Mouse (Mus musculus): ENCODE data around the gene Hlcs. TPM values are rescaled to one million over a fixed set of nuclear protein-coding genes. Genes with fewer than 3 reads are reported as not detected.

Hlcs gene
- polyA plus RNA-seq, 1 experiment = 7.8 TPM

- no peak for TF ChIP-seq CTCF (IDR thresholded peaks at IDR 0.05; ENCODE audit: borderline replicate concordance, control insufficient read depth, extremely low read depth, insufficient read depth, low read length, poor library complexity)
- TF ChIP-seq POLR2A (IDR thresholded peaks at IDR 0.05; ENCODE audit: control insufficient read depth, extremely low read depth, insufficient read depth, low read length, poor library complexity) = no peak
Measured at GRCm38 (mm10) chr16:94307942-94308341, 5.4 kb downstream of the Hlcs start.

GRCm38 (mm10) chr16:94307526-94307925 lies 5.8 kb downstream of the Hlcs start:
- Histone ChIP-seq H3K27ac (ENCODE audit: control insufficient read depth, insufficient read depth, low read length) (no peak overlapping the region), H3K4me3 (ENCODE audit: control insufficient read depth, insufficient read depth, low read length) (no peak overlapping the region), H3K36me3 (ENCODE audit: control insufficient read depth, insufficient read depth, low read length) (no peaks in the 10 kb centered on the region), H3K4me1 (replicated peaks; ENCODE audit: control insufficient read depth, insufficient read depth, low read length) (peaks cover 6% of the 10 kb centered on the region), H3K27me3 (ENCODE audit: control insufficient read depth, insufficient read depth, low read length) (peaks cover 3% of the 10 kb centered on the region; the same call in 1 of the 2 replicates)
- no peak for TF ChIP-seq CTCF (IDR thresholded peaks at IDR 0.05; ENCODE audit: borderline replicate concordance, control insufficient read depth, extremely low read depth, insufficient read depth, low read length, poor library complexity)
- TF ChIP-seq POLR2A (IDR thresholded peaks at IDR 0.05; ENCODE audit: control insufficient read depth, extremely low read depth, insufficient read depth, low read length, poor library complexity) = no peak
- no peak for DNase-seq
- 88% methylated on average over 6 of the region's 6 CpGs for WGBS

More at GRCm38 (mm10) chr16:94307942-94308341, 5.4 kb downstream of the Hlcs start:
- WGBS = 75% methylated on average over 6 of the region's 6 CpGs
- DNase-seq = no peak
- Histone ChIP-seq H3K4me1 (replicated peaks; ENCODE audit: control insufficient read depth, insufficient read depth, low read length) (peaks cover 3% of the 10 kb centered on the region; the same call in 1 of the 2 replicates), H3K27ac (ENCODE audit: control insufficient read depth, insufficient read depth, low read length) (no peak overlapping the region), H3K4me3 (ENCODE audit: control insufficient read depth, insufficient read depth, low read length) (no peak overlapping the region), H3K36me3 (ENCODE audit: control insufficient read depth, insufficient read depth, low read length) (no peaks in the 10 kb centered on the region), H3K27me3 (ENCODE audit: control insufficient read depth, insufficient read depth, low read length) (0 out of 2 replicates have a peak, but pooled peaks cover 3% of the 10 kb centered on the region)

- H3K4me3 ChIP-seq (ENCODE audit: control insufficient read depth, insufficient read depth, low read length) = no peak overlapping the region
- H3K27ac ChIP-seq (ENCODE audit: control insufficient read depth, insufficient read depth, low read length) = no peak overlapping the region
Measured at GRCm38 (mm10) chr16:94303203-94303535, 10.2 kb downstream of the Hlcs start.

GRCm38 (mm10) chr16:94302274-94303202 lies 10.8 kb downstream of the Hlcs start:
- no peak overlapping the region for H3K4me3 ChIP-seq (ENCODE audit: control insufficient read depth, insufficient read depth, low read length)
- 23% methylated on average over 30 of the region's 30 CpGs for WGBS
- DNase-seq = peak; percentile 21

More at GRCm38 (mm10) chr16:94303203-94303535, 10.2 kb downstream of the Hlcs start:
- DNase-seq = no peak
- peaks cover 3% of the 10 kb centered on the region; the same call in 1 of the 2 replicates for H3K27me3 ChIP-seq (ENCODE audit: control insufficient read depth, insufficient read depth, low read length)
- no peaks in the 10 kb centered on the region for H3K36me3 ChIP-seq (ENCODE audit: control insufficient read depth, insufficient read depth, low read length)
- H3K4me1 ChIP-seq (replicated peaks; ENCODE audit: control insufficient read depth, insufficient read depth, low read length) = peaks cover 10% of the 10 kb centered on the region
- WGBS = 36% methylated on average over 6 of the region's 6 CpGs
- TF ChIP-seq CTCF (IDR thresholded peaks at IDR 0.05; ENCODE audit: borderline replicate concordance, control insufficient read depth, extremely low read depth, insufficient read depth, low read length, poor library complexity) = no peak

GRCm38 (mm10) chr16:94301696-94302095 lies 11.7 kb downstream of the Hlcs start:
- Histone ChIP-seq H3K36me3 (ENCODE audit: control insufficient read depth, insufficient read depth, low read length) (no peaks in the 10 kb centered on the region), H3K4me1 (replicated peaks; ENCODE audit: control insufficient read depth, insufficient read depth, low read length) (peaks cover 10% of the 10 kb centered on the region), H3K4me3 (ENCODE audit: control insufficient read depth, insufficient read depth, low read length) (no peak overlapping the region), H3K27me3 (ENCODE audit: control insufficient read depth, insufficient read depth, low read length) (peaks cover 3% of the 10 kb centered on the region; the same call in 1 of the 2 replicates), H3K27ac (ENCODE audit: control insufficient read depth, insufficient read depth, low read length) (no peak overlapping the region)
- WGBS = 90% methylated on average over 5 of the region's 5 CpGs
- no peak for DNase-seq
- no peak for TF ChIP-seq POLR2A (IDR thresholded peaks at IDR 0.05; ENCODE audit: control insufficient read depth, extremely low read depth, insufficient read depth, low read length, poor library complexity)
- TF ChIP-seq CTCF (IDR thresholded peaks at IDR 0.05; ENCODE audit: borderline replicate concordance, control insufficient read depth, extremely low read depth, insufficient read depth, low read length, poor library complexity) = no peak

More at GRCm38 (mm10) chr16:94302274-94303202, 10.8 kb downstream of the Hlcs start:
- TF ChIP-seq CTCF (IDR thresholded peaks at IDR 0.05; ENCODE audit: borderline replicate concordance, control insufficient read depth, extremely low read depth, insufficient read depth, low read length, poor library complexity) = no peak
- TF ChIP-seq POLR2A (IDR thresholded peaks at IDR 0.05; ENCODE audit: control insufficient read depth, extremely low read depth, insufficient read depth, low read length, poor library complexity) = no peak
- H3K27me3 ChIP-seq (ENCODE audit: control insufficient read depth, insufficient read depth, low read length) = peaks cover 3% of the 10 kb centered on the region; the same call in 1 of the 2 replicates
- peaks cover 10% of the 10 kb centered on the region for H3K4me1 ChIP-seq (replicated peaks; ENCODE audit: control insufficient read depth, insufficient read depth, low read length)
- no peaks in the 10 kb centered on the region for H3K36me3 ChIP-seq (ENCODE audit: control insufficient read depth, insufficient read depth, low read length)
- H3K27ac ChIP-seq (ENCODE audit: control insufficient read depth, insufficient read depth, low read length) = no peak overlapping the region

- H3K27ac ChIP-seq (ENCODE audit: control insufficient read depth, insufficient read depth, low read length) = no peak overlapping the region
- H3K27me3 ChIP-seq (ENCODE audit: control insufficient read depth, insufficient read depth, low read length) = peaks cover 3% of the 10 kb centered on the region; the same call in 1 of the 2 replicates
- no peak for DNase-seq
- WGBS = 96% methylated on average over 4 of the region's 4 CpGs
- peaks cover 10% of the 10 kb centered on the region for H3K4me1 ChIP-seq (replicated peaks; ENCODE audit: control insufficient read depth, insufficient read depth, low read length)
- H3K4me3 ChIP-seq (ENCODE audit: control insufficient read depth, insufficient read depth, low read length) = no peak overlapping the region
- TF ChIP-seq POLR2A (IDR thresholded peaks at IDR 0.05; ENCODE audit: control insufficient read depth, extremely low read depth, insufficient read depth, low read length, poor library complexity) (no peak), CTCF (IDR thresholded peaks at IDR 0.05; ENCODE audit: borderline replicate concordance, control insufficient read depth, extremely low read depth, insufficient read depth, low read length, poor library complexity) (no peak)
- H3K36me3 ChIP-seq (ENCODE audit: control insufficient read depth, insufficient read depth, low read length) = no peaks in the 10 kb centered on the region
Measured at GRCm38 (mm10) chr16:94301194-94301593, 12.2 kb downstream of the Hlcs start.

Measured in thymus, adult 2 months (tissue).